Mouse (Mus musculus) liver, embryonic 12.5 days (tissue): Measurements from ENCODE around the gene Pfkfb3. TPM values are rescaled to one million over a fixed set of nuclear protein-coding genes. Genes with fewer than 3 reads are reported as not detected.

Experiments used
- ATAC-seq: fragments of 200-750 bp; cut with Nextera tagmentation; 2 replicates; pipeline ENCODE4 v1.8.0; 2017; ENCODE audit warnings: moderate number of reproducible peaks, mild to moderate bottlenecking, moderate library complexity
- H3K27ac ChIP-seq: fragments of 300-500 bp; sonication (generic); 2 replicates; pipeline ENCODE4 v1.5.1; 2016; ENCODE audit warnings: mild to moderate bottlenecking
- H3K27me3 ChIP-seq: fragments of 300-500 bp; sonication (generic); replicated peaks from 2 replicates; pipeline ENCODE4 v1.6.1; 2016; ENCODE audit warnings: mild to moderate bottlenecking, moderate library complexity
- H3K36me3 ChIP-seq: fragments of 300-500 bp; sonication (generic); 2 replicates; pipeline ENCODE4 v1.6.1; 2016; ENCODE audit warnings: mild to moderate bottlenecking, moderate library complexity
- H3K4me1 ChIP-seq: fragments of 300-500 bp; sonication (generic); 2 replicates; pipeline ENCODE4 v1.6.1; 2016
- H3K4me2 ChIP-seq: fragments of 300-500 bp; sonication (generic); 2 replicates; pipeline ENCODE4 v1.6.1; 2016; ENCODE audit warnings: mild to moderate bottlenecking, moderate library complexity
- H3K4me3 ChIP-seq: fragments of 300-500 bp; sonication (generic); 2 replicates; pipeline ENCODE4 v1.5.1; 2016; ENCODE audit warnings: mild to moderate bottlenecking, moderate library complexity
- H3K9ac ChIP-seq: fragments of 300-500 bp; sonication (generic); 2 replicates; pipeline ENCODE4 v1.6.1; 2016; ENCODE audit warnings: mild to moderate bottlenecking, moderate library complexity
- H3K9me3 ChIP-seq: fragments of 300-500 bp; sonication (generic); replicated peaks from 2 replicates; pipeline ENCODE4 v1.6.1; 2016; ENCODE audit warnings: mild to moderate bottlenecking, moderate library complexity
- WGBS: fragments of 180-500 bp; shearing (Covaris S2); methylation state at CpG from one replicate; pipeline ENCODE4 v1.1.7; 2016; ENCODE audit not compliant: insufficient replicate concordance; 5-methylcytosine and 5-hydroxymethylcytosine counted together
- polyA plus RNA-seq: library from polyadenylated mRNA; unstranded; fragments of >200 nt; fragmentation: Nextera tagmentation; extraction: Ambion mirVana; gene quantifications from 2 replicates; pipeline ENCODE4 v1.2.1, GENCODE M21; 2016

Pfkfb3 gene
- 10.3 and 11.7 TPM in 2 replicates for polyA plus RNA-seq

DNA sequence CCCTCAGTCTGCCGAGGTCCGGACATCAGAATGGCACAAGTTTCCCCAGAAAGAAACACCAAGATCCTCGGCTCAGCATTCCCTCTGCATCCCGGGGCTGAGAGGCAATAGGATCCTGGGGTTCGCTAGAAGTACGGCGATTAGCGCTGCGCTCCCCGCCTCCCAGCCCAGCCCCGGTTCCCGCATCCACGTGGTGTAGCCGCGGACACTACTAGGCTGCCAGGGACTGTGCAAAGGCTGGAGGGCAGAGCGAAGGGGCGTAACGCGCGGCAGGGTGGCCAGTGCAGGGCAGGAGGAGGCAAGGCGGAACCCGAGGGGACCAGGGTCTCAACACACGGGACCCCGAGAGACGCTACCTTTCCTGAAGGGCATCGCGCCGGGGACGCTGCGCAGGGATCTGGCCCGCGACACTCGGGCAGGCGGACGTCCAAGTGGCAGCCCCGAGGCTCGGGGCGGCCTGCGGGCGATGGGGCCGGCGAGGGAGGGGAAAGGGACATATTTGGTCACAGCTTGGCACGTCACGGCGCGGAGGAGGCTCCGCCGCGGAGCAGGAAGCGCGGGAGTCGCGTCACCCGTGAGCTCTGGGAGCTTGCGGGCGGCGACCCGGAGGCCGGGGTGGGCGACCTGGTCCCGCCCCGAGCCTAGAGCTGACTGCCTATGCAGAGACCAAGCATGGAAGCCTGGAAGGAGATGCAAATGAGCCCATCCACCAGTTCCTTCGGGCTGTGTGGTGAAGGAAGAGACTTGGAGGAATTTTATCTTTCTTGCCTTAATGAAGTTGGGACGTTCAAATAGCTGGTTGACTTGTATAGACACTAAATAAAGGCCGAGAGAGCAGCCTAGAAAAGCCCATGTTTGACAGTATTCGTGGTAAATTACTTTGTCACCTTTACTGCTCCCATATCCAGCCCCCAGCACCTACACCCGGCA is at the start of gene Pfkfb3:
Pfkfb3 (minus strand) TSS at position 607 of the 930 bp plus-strand sequence.
- Histone ChIP-seq H3K4me3 (peak within 1 kb of the TSS; percentile 59), H3K27me3 (peaks cover 32% of the 10 kb centered on the region), H3K9ac (peak within 1 kb of the TSS; percentile 62), H3K36me3 (no peaks in the 10 kb centered on the region), H3K4me1 (peaks cover 22% of the 10 kb centered on the region), H3K9me3 (no peaks in the 10 kb centered on the region), H3K27ac (peak within 1 kb of the TSS; percentile 10; the same call in 1 of the 2 replicates), H3K4me2 (peak within 1 kb of the TSS; percentile 83)
- 1% methylated on average over 67 of the region's 67 CpGs for WGBS
- ATAC-seq, result peak; percentile 76

DNA sequence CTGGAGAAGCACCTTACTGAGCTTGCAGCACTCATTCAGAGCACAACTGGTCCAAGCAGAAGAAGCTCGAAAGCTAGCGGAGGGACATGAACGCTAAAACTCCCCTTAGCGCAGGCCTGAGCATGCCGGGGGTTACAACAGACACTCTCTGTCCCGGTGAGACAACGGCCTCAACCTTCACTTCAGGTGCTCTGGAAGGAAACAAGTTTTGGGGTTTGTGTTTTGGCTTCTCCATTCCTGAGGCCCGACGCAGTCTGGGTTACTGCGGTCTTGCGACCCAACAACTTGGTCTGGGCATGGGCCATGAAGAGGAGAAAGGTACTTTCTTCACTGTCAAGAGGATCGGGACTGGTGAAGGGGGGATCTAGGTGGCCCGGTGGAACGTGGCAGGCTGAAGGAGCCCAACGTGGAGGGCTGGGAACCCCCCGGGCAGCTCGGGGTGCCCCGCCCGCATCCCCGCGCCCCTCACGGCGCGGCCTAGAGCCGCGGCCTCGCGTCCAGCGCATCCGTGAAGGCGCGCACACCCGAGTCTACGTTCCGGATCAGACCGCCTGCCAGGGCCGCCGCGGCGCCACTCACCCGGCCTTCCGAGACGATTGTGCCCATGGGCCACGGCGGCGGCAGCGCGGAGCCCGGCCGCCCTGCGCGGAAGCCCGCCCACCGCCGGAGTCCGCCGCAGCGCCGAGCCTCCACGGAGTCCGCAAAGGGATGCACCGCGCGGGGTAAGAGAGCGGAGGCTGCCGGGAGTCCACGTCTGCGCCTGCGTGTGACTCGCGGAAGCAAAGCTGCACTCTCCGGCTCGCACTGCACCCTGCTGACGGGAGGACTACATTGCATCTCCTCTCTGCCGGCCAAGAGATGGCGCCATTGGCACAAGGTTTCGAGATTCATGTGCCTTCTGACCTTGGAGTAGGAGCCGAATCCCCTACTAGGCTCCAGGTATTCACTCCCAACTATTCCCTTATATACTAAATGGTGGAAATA is 48.9 kb upstream of the Pfkfb3 start:
- peak overlapping the region; percentile 78 for H3K27ac ChIP-seq
- peak overlapping the region; percentile 80 for H3K4me2 ChIP-seq
- WGBS, result under 1% methylated on average over 78 of the region's 78 CpGs
- peak; percentile 98 for ATAC-seq
- H3K27me3 ChIP-seq, result no peaks in the 10 kb centered on the region
- peaks cover 32% of the 10 kb centered on the region for H3K36me3 ChIP-seq
- peak overlapping the region; percentile 94 for H3K4me3 ChIP-seq
- no peaks in the 10 kb centered on the region for H3K9me3 ChIP-seq
- peak overlapping the region; percentile 95 for H3K9ac ChIP-seq
- peaks cover 20% of the 10 kb centered on the region for H3K4me1 ChIP-seq

DNA sequence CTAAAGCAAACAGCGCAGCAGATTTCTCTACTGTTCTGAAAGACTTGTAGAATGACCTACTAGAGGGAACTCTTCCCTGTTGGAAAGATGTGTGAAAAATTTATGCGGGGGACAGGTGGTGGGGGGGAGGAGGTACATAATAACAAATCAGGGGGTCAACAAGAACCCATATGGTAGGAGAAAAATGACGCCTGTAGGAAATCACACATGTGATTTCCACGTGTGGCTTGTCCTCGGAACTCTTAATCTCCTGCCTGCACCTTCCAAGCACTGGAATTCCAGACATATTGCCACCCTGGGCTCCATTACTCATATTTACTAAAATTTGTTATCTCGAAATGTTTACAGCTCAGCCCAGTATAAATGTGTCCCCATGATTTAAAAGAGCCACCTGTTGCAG is 47.9 kb upstream of the Pfkfb3 start:
- Histone ChIP-seq H3K4me2 (peak overlapping the region; percentile 80), H3K9ac (peak overlapping the region; percentile 95), H3K27ac (no peak overlapping the region), H3K4me3 (peak overlapping the region; percentile 94), H3K9me3 (no peaks in the 10 kb centered on the region), H3K36me3 (peaks cover 42% of the 10 kb centered on the region), H3K4me1 (peaks cover 20% of the 10 kb centered on the region), H3K27me3 (no peaks in the 10 kb centered on the region)
- WGBS, result 68% methylated on average over 6 of the region's 6 CpGs
- no peak for ATAC-seq

DNA sequence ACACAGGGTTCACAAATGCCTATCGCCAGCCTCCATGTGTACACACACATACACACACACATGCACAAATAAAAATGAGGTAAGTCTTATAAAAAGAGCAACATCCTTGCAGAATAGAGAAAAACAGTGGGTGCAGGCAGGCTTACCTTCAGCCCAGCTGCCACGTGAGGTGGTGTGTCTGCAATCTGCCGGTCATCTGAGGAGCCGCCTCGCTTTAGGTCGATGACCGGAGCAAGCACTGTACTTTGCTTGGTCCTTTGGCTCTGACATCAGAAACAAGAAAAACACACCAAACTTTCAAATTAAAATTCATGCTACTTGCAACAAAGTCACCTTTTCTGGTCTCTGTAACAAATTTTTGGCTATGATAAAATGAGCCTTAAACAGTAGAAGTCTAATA is 44.0 kb upstream of the Pfkfb3 start:
- no peak for ATAC-seq
- Histone ChIP-seq H3K9me3 (no peaks in the 10 kb centered on the region), H3K4me2 (no peak overlapping the region), H3K4me3 (no peak overlapping the region), H3K9ac (no peak overlapping the region), H3K36me3 (peaks cover 75% of the 10 kb centered on the region), H3K4me1 (peaks cover 18% of the 10 kb centered on the region), H3K27ac (no peak overlapping the region), H3K27me3 (no peaks in the 10 kb centered on the region)
- WGBS, result 89% methylated on average over 7 of the region's 7 CpGs

DNA sequence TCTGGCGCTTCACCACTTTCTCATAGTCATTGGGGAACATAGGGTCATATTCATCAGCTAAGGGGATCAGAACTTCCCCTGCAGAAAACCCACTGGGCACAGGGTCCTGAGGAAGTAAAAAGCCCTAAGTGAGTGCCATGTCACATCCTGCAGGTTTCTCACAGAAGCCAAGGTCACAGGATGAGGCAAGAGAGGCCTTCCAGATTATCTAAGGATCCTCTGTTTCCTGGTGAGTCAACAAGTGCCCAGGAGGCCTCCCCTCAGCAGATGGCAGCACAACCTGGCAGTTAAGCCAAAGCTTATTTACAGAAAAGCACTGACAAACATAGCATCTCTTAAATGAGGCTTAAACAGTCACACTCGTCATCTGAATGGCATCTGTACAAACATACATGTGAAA is 42.8 kb upstream of the Pfkfb3 start:
- no peaks in the 10 kb centered on the region for H3K9me3 ChIP-seq
- no peak for ATAC-seq
- H3K36me3 ChIP-seq, result peaks cover 87% of the 10 kb centered on the region
- no peak overlapping the region for H3K4me3 ChIP-seq
- 70% methylated on average over 2 of the region's 2 CpGs for WGBS
- H3K27ac ChIP-seq, result no peak overlapping the region
- peaks cover 11% of the 10 kb centered on the region for H3K4me1 ChIP-seq
- no peak overlapping the region for H3K9ac ChIP-seq
- H3K27me3 ChIP-seq, result no peaks in the 10 kb centered on the region
- H3K4me2 ChIP-seq, result no peak overlapping the region

DNA sequence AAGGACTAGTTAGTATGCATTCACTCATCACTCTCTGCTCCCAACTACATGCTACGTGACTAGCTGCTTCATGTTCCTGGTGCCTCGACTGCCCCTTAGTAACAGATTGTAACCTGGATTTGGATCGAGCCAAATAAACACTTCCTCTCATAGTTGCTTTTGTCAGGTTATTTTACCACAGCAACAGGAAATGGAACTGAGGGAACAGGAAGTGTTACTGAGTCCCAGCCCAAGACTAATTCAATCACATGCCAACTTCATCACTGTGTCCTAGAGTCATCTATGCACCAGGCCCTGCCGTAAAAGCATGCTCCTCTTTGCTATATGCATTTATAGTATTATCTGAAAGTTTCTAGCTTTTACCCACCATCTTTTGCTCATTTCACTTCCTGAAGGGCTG is 34.1 kb upstream of the Pfkfb3 start:
- Histone ChIP-seq H3K4me1 (no peaks in the 10 kb centered on the region), H3K27me3 (no peaks in the 10 kb centered on the region), H3K4me3 (no peak overlapping the region), H3K9me3 (no peaks in the 10 kb centered on the region), H3K27ac (no peak overlapping the region), H3K4me2 (no peak overlapping the region), H3K9ac (no peak overlapping the region), H3K36me3 (peaks cover 96% of the 10 kb centered on the region)
- ATAC-seq, result no peak
- 69% methylated on average over 4 of the region's 4 CpGs for WGBS

DNA sequence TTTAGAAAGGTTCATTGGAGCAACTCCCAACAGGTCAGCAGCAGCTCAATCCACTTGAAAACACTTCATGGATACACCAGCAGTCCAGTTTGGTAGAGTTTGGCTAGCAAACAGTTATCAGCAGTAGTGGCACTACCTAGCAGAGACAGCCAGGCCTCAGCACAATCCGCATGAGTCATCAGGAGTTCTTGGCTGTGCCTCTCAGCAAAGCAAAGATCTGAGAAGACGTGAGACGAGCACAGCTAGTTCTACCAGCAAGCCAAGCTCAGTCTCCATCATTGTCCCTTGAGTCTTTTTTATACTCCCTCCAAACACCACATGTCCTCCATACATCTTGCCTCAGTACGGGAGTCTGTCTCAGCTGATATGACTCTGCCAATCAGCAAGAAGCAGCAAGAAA is 25.5 kb upstream of the Pfkfb3 start:
- 80% methylated on average over 4 of the region's 4 CpGs for WGBS
- Histone ChIP-seq H3K36me3 (peaks cover 25% of the 10 kb centered on the region), H3K4me3 (no peak overlapping the region), H3K27me3 (no peaks in the 10 kb centered on the region), H3K27ac (no peak overlapping the region), H3K4me2 (no peak overlapping the region), H3K9ac (no peak overlapping the region), H3K4me1 (no peaks in the 10 kb centered on the region), H3K9me3 (0 out of 2 replicates have a peak, but pooled peaks cover 5% of the 10 kb centered on the region)
- no peak for ATAC-seq

DNA sequence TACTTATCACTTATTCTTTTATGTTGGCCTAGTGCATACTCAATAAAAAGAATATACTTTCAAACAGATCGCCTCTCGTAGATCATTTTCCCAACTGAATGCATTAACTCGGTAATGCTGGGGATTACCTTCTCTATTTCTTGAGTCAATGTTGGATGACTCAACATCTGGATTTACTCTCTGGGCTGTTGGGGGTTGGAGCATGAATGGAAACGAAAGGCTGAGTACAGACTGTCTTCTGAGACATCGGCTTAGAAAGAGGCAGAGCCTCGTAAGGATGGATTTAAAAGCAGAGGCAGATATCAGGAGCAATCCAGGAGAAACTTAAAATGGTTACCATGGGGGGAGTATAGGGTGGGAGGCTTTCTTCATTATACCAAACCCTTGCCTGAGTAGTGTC is 24.3 kb upstream of the Pfkfb3 start:
- no peak overlapping the region for H3K27ac ChIP-seq

DNA sequence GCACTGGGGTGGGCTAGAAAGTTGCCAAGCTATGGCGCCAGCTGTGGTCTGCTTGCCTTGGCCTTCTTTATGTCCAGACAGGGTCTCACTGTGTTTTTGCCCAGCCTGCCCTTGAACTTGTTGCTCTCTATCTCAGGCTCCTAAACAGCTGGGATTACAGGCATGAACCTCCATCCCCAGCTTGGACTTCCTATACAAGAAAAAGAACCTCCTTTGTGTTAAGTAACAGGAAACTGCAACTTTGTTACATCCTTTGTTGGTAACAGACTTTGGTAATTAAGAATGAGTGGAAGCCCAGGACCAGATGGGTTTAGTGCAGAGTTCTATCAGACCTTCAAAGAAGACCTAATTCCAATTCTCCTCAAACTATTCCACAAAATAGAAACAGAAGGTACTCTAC is 19.8 kb upstream of the Pfkfb3 start:
- no peak overlapping the region for H3K27ac ChIP-seq
- H3K9me3 ChIP-seq, result no peaks in the 10 kb centered on the region
- no peaks in the 10 kb centered on the region for H3K36me3 ChIP-seq
- H3K4me1 ChIP-seq, result no peaks in the 10 kb centered on the region
- ATAC-seq, result no peak
- H3K27me3 ChIP-seq, result no peaks in the 10 kb centered on the region
- WGBS, result 71% methylated on average over 1 of the region's 1 CpGs
- H3K4me3 ChIP-seq, result no peak overlapping the region
- no peak overlapping the region for H3K4me2 ChIP-seq
- no peak overlapping the region for H3K9ac ChIP-seq

More for the DNA sequence above, 24.3 kb upstream of the Pfkfb3 start:
- no peaks in the 10 kb centered on the region for H3K27me3 ChIP-seq
- no peaks in the 10 kb centered on the region for H3K4me1 ChIP-seq
- no peak overlapping the region for H3K9ac ChIP-seq
- peaks cover 15% of the 10 kb centered on the region for H3K36me3 ChIP-seq
- WGBS, result 75% methylated on average over 6 of the region's 6 CpGs
- no peak overlapping the region for H3K4me3 ChIP-seq
- 0 out of 2 replicates have a peak, but pooled peaks cover 5% of the 10 kb centered on the region for H3K9me3 ChIP-seq
- H3K4me2 ChIP-seq, result no peak overlapping the region
- no peak for ATAC-seq

DNA sequence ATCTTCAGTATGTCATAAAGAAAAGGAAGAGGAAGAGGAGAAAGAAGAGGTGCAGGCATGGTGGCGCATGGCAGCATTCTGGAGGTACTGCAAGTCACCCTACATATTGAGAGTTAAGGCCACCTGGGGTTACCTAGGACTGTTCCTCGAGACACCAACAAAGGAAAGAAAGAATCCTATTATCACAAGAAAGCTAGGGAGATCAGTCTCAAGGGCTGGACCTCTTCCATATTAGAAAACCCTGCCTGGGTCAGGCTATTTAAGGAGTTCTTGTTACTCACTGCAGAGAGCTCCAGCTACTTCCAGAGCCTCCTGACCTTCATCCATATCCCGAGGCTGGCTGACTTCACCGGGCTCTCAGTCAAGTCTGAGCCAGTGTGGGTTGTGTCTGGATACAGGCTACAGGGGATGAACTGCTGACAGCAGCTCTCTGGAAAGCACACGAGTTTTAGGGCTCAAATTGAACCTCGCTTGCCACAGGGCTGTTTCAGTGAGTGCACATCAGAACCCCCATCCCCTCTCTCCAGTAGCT is 17.2 kb upstream of the Pfkfb3 start:
- no peaks in the 10 kb centered on the region for H3K9me3 ChIP-seq
- WGBS, result 50% methylated on average over 6 of the region's 6 CpGs
- no peak overlapping the region for H3K9ac ChIP-seq
- no peak for ATAC-seq
- no peaks in the 10 kb centered on the region for H3K36me3 ChIP-seq
- H3K4me2 ChIP-seq, result no peak overlapping the region
- no peaks in the 10 kb centered on the region for H3K4me1 ChIP-seq
- no peaks in the 10 kb centered on the region for H3K27me3 ChIP-seq
- H3K4me3 ChIP-seq, result no peak overlapping the region
- H3K27ac ChIP-seq, result no peak overlapping the region

DNA sequence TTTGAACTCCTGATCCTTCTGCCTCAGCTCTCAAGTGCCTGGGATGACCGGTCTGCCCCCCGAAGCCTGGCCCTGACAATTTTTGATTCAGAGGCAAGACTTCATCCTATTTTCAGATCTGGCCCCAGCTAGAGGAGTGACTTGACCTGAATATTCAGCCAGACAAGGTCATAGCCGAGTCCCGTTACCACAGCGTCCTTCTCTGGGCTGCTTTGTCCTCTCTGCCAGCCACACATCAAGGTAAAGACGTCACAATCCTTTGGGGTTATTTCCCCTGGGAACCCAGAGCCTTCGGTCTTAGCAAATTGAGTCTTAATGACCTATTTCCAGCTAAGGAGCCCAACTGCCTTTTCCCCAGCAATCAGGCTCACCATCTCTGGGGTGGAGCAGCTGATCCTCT is 14.6 kb upstream of the Pfkfb3 start:
- Histone ChIP-seq H3K9ac (no peak overlapping the region), H3K27ac (no peak overlapping the region), H3K9me3 (no peaks in the 10 kb centered on the region), H3K4me1 (no peaks in the 10 kb centered on the region), H3K27me3 (no peaks in the 10 kb centered on the region), H3K36me3 (no peaks in the 10 kb centered on the region), H3K4me2 (no peak overlapping the region), H3K4me3 (no peak overlapping the region)
- ATAC-seq, result no peak
- 76% methylated on average over 7 of the region's 7 CpGs for WGBS
